In the genomic region with DNA sequence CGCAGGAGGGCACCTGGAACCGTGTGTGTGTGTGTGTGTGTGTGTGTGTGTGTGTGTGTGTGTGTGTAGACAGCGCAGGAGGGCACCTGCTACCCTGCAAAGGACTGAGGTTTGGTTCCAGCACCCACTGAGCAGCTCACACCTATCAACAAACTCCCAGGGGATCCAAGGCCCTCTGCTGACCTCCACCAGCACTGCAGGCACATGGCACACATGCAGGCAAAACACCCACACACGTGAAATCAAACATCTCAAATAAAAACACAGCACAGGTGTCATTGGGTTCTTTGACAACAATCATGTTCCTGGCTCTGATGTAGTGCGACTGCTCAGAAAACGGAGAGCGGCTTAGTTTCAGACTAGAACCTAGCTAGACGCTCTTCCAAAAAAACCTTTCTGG, we compare ENCODE assay signal across 29 mouse cellular contexts. TPM values are rescaled to one million over a fixed set of nuclear protein-coding genes. Genes with fewer than 3 reads are reported as not detected.
DNase-seq lines count a peak whose midpoint lies in the region; ATAC-seq and TF ChIP-seq lines count a peak whose summit lies in the region.
"Had no signal": no experiment of that assay in that cellular context is flagged by ENCODE, and none has a peak within 500 bp of the region (broad histone marks: within the 10 kb centered on the region; RNA-seq: fewer than 3 reads in every experiment).

No protein-coding gene starts in this region.

- no peak overlapping the region for H3K4me2 ChIP-seq in hindbrain, postnatal 0 days (ENCODE audit: low read depth, low read length)
- no peak overlapping the region for H3K4me2 ChIP-seq in hindbrain, embryonic 13.5 days
- no peak overlapping the region for H3K4me2 ChIP-seq in liver, embryonic 14.5 days (ENCODE audit: low read depth)
- no peak overlapping the region for H3K4me2 ChIP-seq in liver, embryonic 11.5 days
- H3K4me2 ChIP-seq: heart, embryonic 15.5 days; liver, embryonic 13.5 days; lung, embryonic 14.5 days; neural tube, embryonic 15.5 days; stomach, embryonic 15.5 days had no signal

- H3K9me3 ChIP-seq in hindbrain, postnatal 0 days (ENCODE audit: low read length) = no peaks in the 10 kb centered on the region
- no peaks in the 10 kb centered on the region for H3K9me3 ChIP-seq in hindbrain, embryonic 13.5 days
- no peaks in the 10 kb centered on the region for H3K9me3 ChIP-seq in liver, embryonic 14.5 days (ENCODE audit: control insufficient read depth, low read length)
- H3K9me3 ChIP-seq in liver, embryonic 11.5 days (ENCODE audit: control insufficient read depth, low read length) = no peaks in the 10 kb centered on the region
- H3K9me3 ChIP-seq: heart, embryonic 10.5 days; heart, embryonic 15.5 days; liver, embryonic 13.5 days; megakaryocyte, embryonic 14.5 days; neural tube, embryonic 15.5 days; stomach, embryonic 15.5 days had no signal

- no peaks in the 10 kb centered on the region for H3K27me3 ChIP-seq in hindbrain, postnatal 0 days (ENCODE audit: insufficient read depth, low read length)
- H3K27me3 ChIP-seq in hindbrain, embryonic 13.5 days = no peaks in the 10 kb centered on the region
- no peaks in the 10 kb centered on the region for H3K27me3 ChIP-seq in liver, embryonic 14.5 days (ENCODE audit: control insufficient read depth, insufficient read depth, low read length)
- no peaks in the 10 kb centered on the region for H3K27me3 ChIP-seq in liver, embryonic 11.5 days (replicated peaks; ENCODE audit: control insufficient read depth, insufficient read depth, low read length)
- H3K27me3 ChIP-seq: heart, embryonic 15.5 days; liver, embryonic 13.5 days; megakaryocyte, embryonic 14.5 days; neural tube, embryonic 15.5 days; stomach, embryonic 15.5 days had no signal

- peak; percentile 7; the same call in 1 of the 2 replicates for TF ChIP-seq CTCF in hindbrain, postnatal 0 days (IDR thresholded peaks at IDR 0.05; ENCODE audit: low read depth)
- TF ChIP-seq CTCF in liver, embryonic 14.5 days (IDR thresholded peaks at IDR 0.05; ENCODE audit: low read depth) = peak; percentile 45

- H3K9ac ChIP-seq in hindbrain, postnatal 0 days (replicated peaks; ENCODE audit: low read length) = no peak overlapping the region
- no peak overlapping the region for H3K9ac ChIP-seq in hindbrain, embryonic 13.5 days
- no peak overlapping the region for H3K9ac ChIP-seq in liver, embryonic 14.5 days (replicated peaks)
- H3K9ac ChIP-seq in liver, embryonic 11.5 days (ENCODE audit: low read depth, low read length) = no peak overlapping the region
- H3K9ac ChIP-seq: heart, embryonic 15.5 days; liver, embryonic 13.5 days; lung, embryonic 14.5 days; neural tube, embryonic 15.5 days; stomach, embryonic 15.5 days had no signal

- no peak for TF ChIP-seq EP300 in liver, embryonic 14.5 days (IDR thresholded peaks at IDR 0.05; ENCODE audit: low read depth)

- no peaks in the 10 kb centered on the region; the same call in 1 of the 2 replicates for H3K36me3 ChIP-seq in hindbrain, postnatal 0 days (ENCODE audit: insufficient read depth, low read length)
- H3K36me3 ChIP-seq in hindbrain, embryonic 13.5 days = peaks cover 4% of the 10 kb centered on the region; the same call in 1 of the 2 replicates
- no peaks in the 10 kb centered on the region for H3K36me3 ChIP-seq in liver, embryonic 14.5 days (replicated peaks; ENCODE audit: control insufficient read depth, insufficient read depth, low read depth)
- H3K36me3 ChIP-seq in liver, embryonic 11.5 days (ENCODE audit: control insufficient read depth, insufficient read depth, low read length) = no peaks in the 10 kb centered on the region
- H3K36me3 ChIP-seq: heart, embryonic 10.5 days; heart, embryonic 15.5 days; liver, embryonic 13.5 days; neural tube, embryonic 15.5 days; stomach, embryonic 15.5 days had no signal

- no peak overlapping the region for H3K4me3 ChIP-seq in hindbrain, postnatal 0 days (ENCODE audit: low read length)
- no peak overlapping the region for H3K4me3 ChIP-seq in hindbrain, embryonic 13.5 days
- H3K4me3 ChIP-seq in liver, embryonic 14.5 days (ENCODE audit: insufficient read depth in 1 of 2, low read depth in 2 of 2, low read length in 2 of 2) = no peak overlapping the region
- H3K4me3 ChIP-seq in liver, embryonic 11.5 days (ENCODE audit: low read depth, low read length) = no peak overlapping the region
- H3K4me3 ChIP-seq: erythroblast, embryonic 14.5 days; heart, embryonic 10.5 days; heart, embryonic 15.5 days; liver, embryonic 13.5 days; megakaryocyte, embryonic 14.5 days; neural tube, embryonic 15.5 days; stomach, embryonic 15.5 days had no signal

- ATAC-seq in hindbrain, postnatal 0 days = no peak
- no peak for ATAC-seq in hindbrain, embryonic 13.5 days (ENCODE audit: low FRiP score)
- no peak for ATAC-seq in liver, embryonic 14.5 days (ENCODE audit: insufficient read depth)
- ATAC-seq in liver, embryonic 11.5 days (replicated peaks; ENCODE audit: low FRiP score) = no peak
- ATAC-seq in megakaryocyte-erythroid progenitor cell, adult 5-6 weeks (replicated peaks; ENCODE audit: low FRiP score, low TSS enrichment, poor library complexity, severe bottlenecking) = peak; percentile 49
- ATAC-seq: activated CD4-positive, CD25-positive, alpha-beta regulatory T cell, adult 4 months; forebrain, embryonic 16.5 days had no signal

- no peak for DNase-seq in hindbrain, postnatal 0 days (ENCODE audit: low spot score)
- no peak for DNase-seq in liver, embryonic 14.5 days (ENCODE audit: low read depth in 3 of 3, low spot score in 3 of 3)
- no peak for DNase-seq in liver, embryonic 11.5 days (ENCODE audit: low spot score)
- DNase-seq in thymus, postnatal 14 days = peak; percentile 6
- no peak for DNase-seq in thymus, adult 18-20 months
- no peak for DNase-seq in cerebellum, adult 8-10 months
- DNase-seq: adrenal gland, adult 2 months; adrenal gland, postnatal 36 days; cerebellum, adult 18-20 months; cerebellum, postnatal 14 days; gastrocnemius, postnatal 10 days; kidney, adult 11 months; layer of hippocampus, postnatal 36 days; liver, embryonic 13.5 days; lung, embryonic 14.5 days; lung, postnatal 36 days; midbrain, embryonic 14.5 days; retina, postnatal 1 day; right cerebral cortex, postnatal 25 days had no signal

- no peak overlapping the region for H3K27ac ChIP-seq in hindbrain, postnatal 0 days
- no peak overlapping the region for H3K27ac ChIP-seq in hindbrain, embryonic 13.5 days
- H3K27ac ChIP-seq in liver, embryonic 14.5 days = no peak overlapping the region
- H3K27ac ChIP-seq in liver, embryonic 11.5 days (ENCODE audit: low read depth, low read length) = no peak overlapping the region
- H3K27ac ChIP-seq: heart, embryonic 10.5 days; heart, embryonic 15.5 days; liver, embryonic 13.5 days; neural tube, embryonic 15.5 days; stomach, embryonic 15.5 days had no signal

- no peaks in the 10 kb centered on the region for H3K4me1 ChIP-seq in hindbrain, postnatal 0 days (ENCODE audit: insufficient read depth, low read length)
- peaks cover 8% of the 10 kb centered on the region; the same call in 1 of the 2 replicates for H3K4me1 ChIP-seq in hindbrain, embryonic 13.5 days (replicated peaks)
- H3K4me1 ChIP-seq in liver, embryonic 14.5 days (replicated peaks; ENCODE audit: control insufficient read depth in 2 of 2, insufficient read depth in 2 of 2, low read length in 1 of 2) = peaks cover 0 to 3% of the 10 kb centered on the region in 2 experiments; a peak in 1 of 4 replicates
- H3K4me1 ChIP-seq in liver, embryonic 11.5 days (replicated peaks; ENCODE audit: control insufficient read depth, insufficient read depth, low read length) = no peaks in the 10 kb centered on the region
- H3K4me1 ChIP-seq: heart, embryonic 15.5 days; liver, embryonic 13.5 days; stomach, embryonic 15.5 days had no signal

- 92% methylated on average over 6 of the region's 8 CpGs for WGBS in hindbrain, postnatal 0 days
- WGBS in hindbrain, embryonic 13.5 days = 96% methylated on average over 5 of the region's 8 CpGs
- WGBS in liver, embryonic 14.5 days (ENCODE audit: insufficient replicate concordance) = 85% methylated on average over 6 of the region's 8 CpGs
- WGBS in liver, embryonic 11.5 days = 94% methylated on average over 8 of the region's 8 CpGs

RNA-seq across cellular contexts. Expression of a gene that starts 34.9 kb away (rescaled TPM):
- 106 and 126 TPM in 2 replicates for total RNA-seq in hindbrain, postnatal 0 days (2014; rRNA removed)
- 131 and 137 TPM in 2 replicates for polyA plus RNA-seq in hindbrain, postnatal 0 days (2015; fragmentation: Nextera tagmentation; extraction: Ambion mirVana)
- polyA plus RNA-seq in hindbrain, embryonic 13.5 days (2015; fragmentation: Nextera tagmentation; extraction: Ambion mirVana) = 134 and 137 TPM in 2 replicates
- 3.1 and 4.2 TPM in 2 replicates for polyA plus RNA-seq in liver, embryonic 14.5 days (2012; rRNA removed)
- 5.0 and 5.6 TPM in 2 replicates for polyA plus RNA-seq in liver, embryonic 14.5 days (2014; fragmentation: Nextera tagmentation; extraction: Ambion mirVana)
- polyA plus RNA-seq in liver, embryonic 11.5 days (2014; fragmentation: Nextera tagmentation; extraction: Ambion mirVana) = 16.7 and 20.2 TPM in 2 replicates
- total RNA-seq in megakaryocyte-erythroid progenitor cell, adult 5-6 weeks (2014; fragmentation: Nextera tagmentation) = 9.5 and 12.4 TPM in 2 replicates
- total RNA-seq in megakaryocyte-erythroid progenitor cell, adult 5-6 weeks (2017) = 12.6 and 24.4 TPM in 2 replicates
